Mouse (Mus musculus): ENCODE measurements at regions not wholly inside any gene's neighbourhood (a gene's known extent, or its start where the extent isn't known, plus 50 kb on each side); places are given as distances from the start of the nearest gene placed in this dataset.

DNA sequence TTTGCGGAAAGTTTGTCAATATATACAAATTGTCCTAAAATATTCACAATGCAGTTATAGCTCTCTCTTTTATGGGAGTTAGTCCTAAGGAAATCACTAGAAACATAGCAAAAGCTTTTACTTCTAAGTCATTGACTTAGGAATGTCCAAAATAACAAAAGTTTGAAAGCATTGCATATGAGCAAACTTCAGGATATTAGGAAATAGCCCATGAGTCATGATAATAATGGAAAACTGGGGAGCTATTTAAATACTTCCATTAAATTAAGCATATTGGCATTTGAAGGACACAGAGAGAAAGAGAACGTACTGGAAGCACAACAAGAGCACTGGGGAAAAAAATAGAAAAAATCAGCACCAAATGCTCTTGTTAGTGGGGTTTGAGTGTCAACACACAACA lies 197.2 kb downstream of the Trib2 start:
- TF ChIP-seq CTCF (IDR thresholded peaks at IDR 0.05; ENCODE audit: low read depth) = no peak
- TF ChIP-seq EP300 (optimal IDR thresholded peaks at IDR 0.05) = no peak
